ENCODE assay signal across 8 mouse cellular contexts in genomic region chr2:148045543-148045936, GRCm38 (mm10). TPM values are rescaled to one million over a fixed set of nuclear protein-coding genes. Genes with fewer than 3 reads are reported as not detected.
A peak's percentile ranks its signal among the peaks of the same experiment; 100 is the strongest.
DNase-seq lines count a peak whose midpoint lies in the region; ATAC-seq lines count a peak whose summit lies in the region.

No protein-coding gene starts in this region.

- under 1% methylated on average over 25 of the region's 25 CpGs for WGBS in forebrain, embryonic 15.5 days
- under 1% methylated on average over 25 of the region's 25 CpGs for WGBS in neural tube, embryonic 13.5 days

- no peaks in the 10 kb centered on the region for H3K9me3 ChIP-seq in forebrain, embryonic 15.5 days
- H3K9me3 ChIP-seq in neural tube, embryonic 13.5 days: no peaks in the 10 kb centered on the region

- no peak overlapping the region; the same call in 1 of the 2 replicates for H3K4me3 ChIP-seq in forebrain, embryonic 15.5 days
- peak overlapping the region; percentile 24 for H3K4me3 ChIP-seq in neural tube, embryonic 13.5 days

- no peak for ATAC-seq in forebrain, embryonic 15.5 days (replicated peaks)
- ATAC-seq in neural tube, embryonic 13.5 days (ENCODE audit: low read depth): no peak
- no peak for ATAC-seq in activated CD4-positive, CD25-positive, alpha-beta regulatory T cell, adult 4 months

- H3K27me3 ChIP-seq in forebrain, embryonic 15.5 days: peaks cover 99% of the 10 kb centered on the region
- peaks cover 100% of the 10 kb centered on the region for H3K27me3 ChIP-seq in neural tube, embryonic 13.5 days

- H3K4me2 ChIP-seq in forebrain, embryonic 15.5 days (replicated peaks): peak overlapping the region; percentile 22; the same call in 1 of the 2 replicates
- H3K4me2 ChIP-seq in neural tube, embryonic 13.5 days: peak overlapping the region; percentile 39

- peak; percentile 32 for DNase-seq in kidney, adult 18-20 months
- no peak for DNase-seq in kidney, postnatal 36 days
- DNase-seq in liver: peak; percentile 16
- no peak for DNase-seq in left cerebral cortex, adult 9 months (ENCODE audit: low spot score in 2 of 2)
- no peak for DNase-seq in embryo, embryonic 11 days

- no peak overlapping the region for H3K9ac ChIP-seq in forebrain, embryonic 15.5 days (replicated peaks)
- H3K9ac ChIP-seq in neural tube, embryonic 13.5 days: no peak overlapping the region

- peaks cover 29% of the 10 kb centered on the region for H3K4me1 ChIP-seq in forebrain, embryonic 15.5 days
- H3K4me1 ChIP-seq in neural tube, embryonic 13.5 days (replicated peaks): peaks cover 12% of the 10 kb centered on the region

- H3K27ac ChIP-seq in forebrain, embryonic 15.5 days (replicated peaks): no peak overlapping the region
- no peak overlapping the region for H3K27ac ChIP-seq in neural tube, embryonic 13.5 days (replicated peaks)

- no peaks in the 10 kb centered on the region for H3K36me3 ChIP-seq in forebrain, embryonic 15.5 days
- H3K36me3 ChIP-seq in neural tube, embryonic 13.5 days: no peaks in the 10 kb centered on the region

RNA-seq across cellular contexts. Expression of gene Foxa2, which starts 1.2 kb away (rescaled TPM):
- not detected in 2 replicates for polyA plus RNA-seq in forebrain, embryonic 15.5 days (2015; fragmentation: Nextera tagmentation; extraction: Ambion mirVana)
- polyA plus RNA-seq in neural tube, embryonic 13.5 days (2015; fragmentation: Nextera tagmentation; extraction: Ambion mirVana): 2.0 and 2.1 TPM in 2 replicates
- polyA plus RNA-seq in activated CD4-positive, CD25-positive, alpha-beta regulatory T cell, adult 4 months (2017; shearing (Covaris generic)): not detected

Comparison
In these comparisons a context has a peak if more than half of its experiments do, and no peak if none do; other contexts are left out.
1. DNase-seq: peak in kidney, adult 18-20 months (single experiment) and liver (single experiment); none in kidney, postnatal 36 days (0 of 2), left cerebral cortex, adult 9 months (0 of 2) and embryo, embryonic 11 days (single experiment).